Mouse (Mus musculus) frontal cortex, adult (tissue): ENCODE data around the gene Gm49027.

Experiments
- ATAC-seq: cut with Nextera tagmentation; 2 replicates; pipeline ENCODE4 v1.9.2; 2017; ENCODE audit warnings: mild to moderate bottlenecking, moderate library complexity, mixed read lengths; ENCODE audit not compliant: low TSS enrichment

The Gm49027 gene

GRCm38 (mm10) chr5:123507936-123508723 lies 17.2 kb downstream of the Gm49027 start:
- peak; percentile 82 for ATAC-seq

DNA sequence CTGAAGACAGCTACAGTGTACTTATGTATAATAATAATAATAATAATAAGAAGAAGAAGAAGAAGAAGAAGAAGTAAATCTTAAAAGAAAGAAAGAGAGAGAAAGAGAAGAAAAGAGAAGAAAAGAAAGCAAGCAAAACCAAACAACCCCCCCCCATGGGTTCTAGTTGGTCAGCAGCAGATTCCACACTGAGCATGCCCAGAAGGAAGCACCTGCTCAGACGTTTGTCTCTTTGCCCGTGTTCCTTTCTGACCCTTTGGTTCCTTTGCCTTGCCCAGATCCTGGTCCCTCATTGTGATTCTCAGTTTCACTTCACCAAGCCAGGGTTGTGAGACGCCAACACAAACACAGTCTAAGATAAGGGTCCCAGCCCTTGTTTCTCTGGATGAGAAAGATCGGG lies 23.3 kb downstream of the Gm49027 start:
- ATAC-seq = no peak

DNA sequence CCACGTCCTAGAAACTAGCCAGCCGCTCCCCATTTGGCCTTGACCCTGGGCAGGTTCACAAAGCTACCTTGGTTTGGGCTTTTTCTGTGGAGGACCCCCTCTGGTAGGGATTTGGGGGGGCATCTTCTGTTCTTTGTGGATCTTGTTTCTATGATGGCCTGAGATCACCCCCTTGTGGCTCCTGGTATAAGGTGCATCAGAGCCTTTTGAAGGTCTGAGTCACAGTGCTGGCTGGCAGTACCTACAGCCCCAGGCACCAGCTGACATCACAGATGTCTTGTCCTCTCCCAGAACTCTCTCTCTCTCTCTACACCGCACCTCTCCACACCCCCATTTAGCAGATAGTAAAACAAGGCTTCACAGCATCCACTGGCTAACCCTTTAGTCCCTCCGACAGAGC lies 25.6 kb downstream of the Gm49027 start:
- ATAC-seq = peak; percentile 83

DNA sequence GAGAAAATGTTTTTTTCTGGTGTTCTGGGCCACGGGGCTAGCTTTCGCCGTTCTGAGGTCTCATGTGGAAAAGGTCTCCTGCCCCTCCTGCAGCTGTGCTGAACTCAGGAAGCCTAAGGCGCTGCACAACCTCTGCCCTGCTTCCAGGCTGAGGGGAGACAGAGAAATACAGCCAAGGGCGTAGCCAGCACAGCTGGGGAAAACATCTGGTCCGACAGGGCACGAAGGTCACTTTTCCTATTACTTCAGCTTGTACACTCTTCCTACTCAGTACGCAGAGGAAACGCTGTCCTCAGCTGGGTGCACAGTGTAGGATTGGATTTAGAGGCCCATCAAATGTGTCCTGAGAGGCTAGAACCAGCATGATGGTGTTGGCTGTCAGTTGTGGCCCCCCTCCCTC lies 35.4 kb downstream of the Gm49027 start:
- no peak for ATAC-seq

DNA sequence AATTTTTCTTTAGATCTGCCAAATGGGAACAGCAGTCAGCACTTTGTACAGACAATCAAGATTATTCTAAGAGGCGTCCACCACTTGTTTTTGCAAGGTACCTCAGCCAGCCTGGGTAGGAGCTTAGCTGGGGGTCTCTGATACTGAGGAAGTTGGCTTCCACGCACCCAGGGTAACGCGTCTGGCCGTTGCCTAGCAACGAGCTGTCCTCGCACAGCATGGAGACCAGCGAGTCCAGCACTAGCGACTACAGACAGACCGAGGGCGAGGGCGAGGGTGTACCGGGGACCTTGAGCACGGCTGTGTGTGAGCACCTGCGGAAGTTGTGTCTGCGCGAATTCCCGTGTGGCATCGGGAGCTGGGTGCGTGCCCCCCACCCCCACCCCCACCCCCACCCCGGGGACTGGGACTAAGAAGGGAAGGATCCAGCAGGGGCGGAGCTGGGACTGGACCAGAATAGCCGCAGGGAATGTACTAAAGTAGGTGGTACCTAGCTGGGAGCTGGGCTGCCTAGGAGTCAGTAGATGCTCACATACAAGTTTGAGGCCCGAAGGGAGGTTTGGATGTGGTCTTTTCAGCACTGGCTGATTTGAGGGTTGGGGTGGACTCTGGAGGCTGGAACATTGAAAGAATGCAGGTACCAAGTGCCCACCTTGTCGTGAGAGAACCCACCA lies 36.0 kb downstream of the Gm49027 start, which contains the start of the genes Lrrc43 and Il31:
Gene Lrrc43, plus strand, starts transcription at position 194 of the 674 bp plus-strand sequence.
Gene Il31, minus strand, starts transcription at position 378 of the 674 bp plus-strand sequence.
- ATAC-seq = no peak

DNA sequence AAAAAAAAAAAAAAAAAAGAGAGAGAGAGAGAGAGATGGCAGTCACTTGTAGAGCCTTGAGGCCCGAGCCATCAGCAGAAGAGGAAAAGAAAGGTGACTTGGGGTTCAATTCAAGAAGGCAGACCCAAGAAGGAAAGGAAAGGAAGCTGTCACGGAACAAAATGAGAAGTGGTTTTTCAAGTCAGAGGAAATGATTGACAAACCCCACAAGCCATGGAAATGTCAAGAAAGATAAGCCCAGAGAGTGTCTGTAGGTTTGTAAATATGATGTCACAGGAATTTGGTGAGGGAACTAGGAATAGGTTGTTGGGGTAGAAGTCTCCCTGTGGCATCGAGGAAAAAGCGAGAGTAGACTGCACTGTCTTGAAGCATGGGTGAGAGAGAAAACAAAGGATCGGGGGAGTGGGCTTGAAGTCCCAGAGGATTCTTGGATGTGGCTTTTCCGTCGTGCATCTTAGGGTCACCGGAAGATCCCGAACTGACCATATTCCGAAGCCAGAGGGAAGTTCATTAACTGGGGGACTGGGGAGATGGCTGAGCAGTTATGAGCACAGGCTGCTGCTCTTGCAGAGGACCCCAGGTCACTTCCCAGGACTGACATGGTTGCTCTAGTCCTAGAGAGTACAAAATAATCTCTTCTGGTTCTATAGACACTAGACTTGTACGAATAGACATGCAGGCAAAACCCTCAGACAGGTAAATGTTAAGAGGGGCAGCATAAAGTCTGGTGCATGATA lies 37.5 kb downstream of the Gm49027 start:
- no peak for ATAC-seq

DNA sequence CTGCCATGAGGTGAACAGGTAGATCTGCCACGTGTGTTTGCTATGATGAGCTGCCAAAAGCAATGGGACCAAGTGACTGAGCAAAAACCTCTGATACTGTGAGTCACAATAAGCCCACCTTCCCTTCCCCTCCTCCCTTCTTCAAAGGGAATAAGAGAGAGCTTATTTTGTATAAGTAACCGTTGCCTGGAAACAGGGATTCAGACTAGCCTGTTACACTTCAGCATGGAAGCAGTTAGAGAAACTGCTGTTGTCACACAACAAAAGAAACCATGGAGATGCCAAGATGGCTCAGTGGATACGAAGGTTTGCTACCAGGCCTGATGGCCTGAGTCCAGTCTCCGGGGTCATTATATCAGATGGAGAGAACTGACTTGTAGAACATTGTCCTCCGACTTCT lies 51.5 kb downstream of the Gm49027 start:
- ATAC-seq = no peak

DNA sequence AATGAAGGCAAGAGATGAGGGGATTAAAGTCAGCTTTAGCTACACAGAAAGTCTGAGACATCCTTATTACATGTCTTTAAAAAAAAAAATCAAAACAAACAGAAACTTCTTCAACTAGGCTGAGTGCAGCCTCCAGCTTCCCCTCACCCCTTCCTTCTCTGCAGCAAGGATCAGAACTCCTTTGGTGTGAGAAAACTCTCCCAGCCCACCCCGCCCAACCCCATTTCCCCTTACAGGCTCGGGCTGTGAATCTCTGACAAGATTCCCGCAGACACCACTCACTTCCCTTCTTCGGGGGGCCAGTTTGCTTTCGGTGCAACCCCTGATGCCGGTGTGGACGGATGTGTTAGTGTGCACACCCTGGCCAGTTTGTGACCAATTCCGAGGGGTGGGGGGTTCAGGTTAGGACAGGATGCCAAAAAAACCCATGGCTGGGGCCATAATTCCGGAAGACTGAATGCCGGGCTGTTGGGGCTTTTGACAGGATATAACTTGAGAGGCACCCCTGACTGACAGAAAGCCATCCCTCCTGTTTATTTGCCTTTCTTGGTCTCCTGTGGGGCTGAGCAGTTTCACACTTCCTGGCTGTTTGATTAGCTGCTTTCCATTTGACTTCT lies 54.4 kb downstream of the Gm49027 start:
- no peak for ATAC-seq

DNA sequence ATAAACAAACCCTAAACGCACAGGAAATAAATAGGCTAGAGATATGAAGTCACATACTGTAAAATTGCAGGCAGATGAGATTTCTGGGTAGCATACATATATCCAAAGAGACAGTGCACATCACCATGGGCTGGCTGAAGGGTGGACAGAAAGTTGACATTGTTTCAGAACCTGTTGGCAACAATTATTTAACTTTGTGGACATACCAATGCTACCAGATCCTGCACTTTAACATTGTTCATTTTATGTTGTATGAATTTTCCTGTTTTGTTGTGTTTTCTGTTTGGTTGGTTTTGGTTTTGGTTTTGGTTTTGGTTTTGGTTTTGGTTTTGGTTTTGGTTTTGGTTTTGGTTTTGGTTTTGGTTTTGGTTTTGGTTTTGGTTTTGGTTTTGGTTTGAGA lies 60.6 kb downstream of the Gm49027 start:
- ATAC-seq = no peak
